Mouse (Mus musculus) gastrocnemius, postnatal 36 days (tissue): ENCODE measurements around the gene Itga11. TPM values are rescaled to one million over a fixed set of nuclear protein-coding genes. Genes with fewer than 3 reads are reported as not detected.
A peak's percentile ranks its signal among the peaks of the same experiment; 100 is the strongest.
"Not testable (repeated sequence)": the region's sequence is repeated elsewhere in the genome, so short reads cannot be mapped to it uniquely, and the experiment has no call there.

ENCODE experiments used
- DNase-seq, 2 experiments: peaks; one replicate each; pipeline ENCODE4 v3.0.0; 2022
- intact Hi-C: fragments of 180-260 bp; cut with DNase I; formaldehyde crosslinking; loops from one replicate; pipeline ENCODE4 v1.15.1; 2025
- total RNA-seq, 2 experiments: library from RNA; stranded (reverse); gene quantifications; 2 replicates each; pipeline ENCODE4 v1.2.3; 2021

The Itga11 gene
- total RNA-seq, 2 experiments from 2014 or later, result 3.2 to 3.3 TPM

DNA sequence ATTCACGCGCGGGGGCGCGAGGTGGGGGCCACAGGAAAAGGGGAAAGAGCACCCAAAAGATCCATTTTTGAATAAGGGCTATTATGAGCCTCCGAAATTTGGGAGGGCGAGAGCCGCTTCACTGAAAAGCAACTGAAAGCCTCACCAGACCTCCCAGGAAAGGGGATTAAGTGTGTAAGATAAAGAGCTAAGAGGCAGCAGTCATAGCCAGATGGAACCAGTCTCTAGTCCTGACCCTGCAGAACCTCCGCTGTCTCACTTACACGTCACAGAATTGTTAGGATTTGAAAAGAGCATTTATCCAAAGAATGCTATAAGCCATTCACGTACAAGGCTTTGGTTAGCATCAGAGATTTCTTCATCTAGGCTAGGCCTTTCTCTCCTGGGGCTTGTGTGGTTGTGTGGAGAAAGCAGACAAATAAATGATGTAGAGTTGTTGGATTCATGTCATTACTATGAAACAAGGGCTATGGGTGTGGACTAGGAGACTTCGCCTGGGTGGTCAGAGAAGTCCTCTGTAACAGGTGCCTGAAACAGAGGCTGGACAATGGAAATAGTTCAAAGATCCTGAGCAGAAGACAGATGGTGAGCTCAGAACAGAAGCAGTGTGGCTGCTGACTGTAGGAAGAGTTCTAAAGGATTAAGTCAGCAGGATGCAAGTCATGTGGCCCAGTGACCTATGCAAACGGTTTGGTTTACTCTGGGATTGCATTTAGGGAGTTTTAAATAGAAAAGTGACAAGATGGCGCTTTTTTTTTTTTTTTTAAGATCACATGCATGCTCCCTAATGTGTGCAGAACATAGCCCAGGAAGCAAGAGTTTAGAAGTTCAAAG lies 134.8 kb downstream of the Itga11 start:
- intact Hi-C loops, result no loop called here
- no peak for DNase-seq

GRCm38 (mm10) chr9:62814751-62815150 lies 137.1 kb downstream of the Itga11 start:
- DNase-seq, result no peak
- intact Hi-C loops, result no loop called here

GRCm38 (mm10) chr9:62816323-62817098 lies 138.9 kb downstream of the Itga11 start:
- DNase-seq, result no peak
- intact Hi-C loops, result no loop called here

- intact Hi-C loops, result no loop called here
- DNase-seq, result peak in 1 of 2 experiments; percentile 19
Measured at GRCm38 (mm10) chr9:62817099-62817571, 139.5 kb downstream of the Itga11 start.

- intact Hi-C loops, result no loop called here
- no peak for DNase-seq
Measured at GRCm38 (mm10) chr9:62817828-62818614, 140.4 kb downstream of the Itga11 start.

GRCm38 (mm10) chr9:62819494-62819893 lies 141.9 kb downstream of the Itga11 start:
- intact Hi-C loops, result no loop called here
- no peak for DNase-seq

DNA sequence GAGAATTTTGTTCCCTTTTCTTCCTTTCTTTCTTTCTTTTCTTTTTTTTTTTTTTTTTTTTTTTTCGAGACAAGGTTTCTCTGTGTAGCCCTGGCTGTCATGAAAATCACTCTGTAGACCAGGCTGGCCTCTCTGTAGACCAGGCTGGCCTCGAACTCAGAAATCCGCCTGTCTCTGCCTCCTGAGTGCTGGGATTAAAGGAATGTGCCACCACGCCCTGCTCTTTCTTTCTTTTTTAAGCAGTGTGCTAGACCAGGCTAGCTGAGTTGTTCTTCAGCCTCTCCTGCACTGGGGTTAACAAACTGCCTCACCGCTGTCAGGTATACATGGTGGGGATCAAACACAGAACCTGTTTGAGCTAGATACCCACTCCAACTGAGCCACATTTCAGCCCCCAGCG lies 142.3 kb downstream of the Itga11 start:
- intact Hi-C loops, DNase-seq: not testable (repeated sequence)

- intact Hi-C loops, result no loop called here
- no peak for DNase-seq
Measured at GRCm38 (mm10) chr9:62820829-62821228, 143.2 kb downstream of the Itga11 start.

DNA sequence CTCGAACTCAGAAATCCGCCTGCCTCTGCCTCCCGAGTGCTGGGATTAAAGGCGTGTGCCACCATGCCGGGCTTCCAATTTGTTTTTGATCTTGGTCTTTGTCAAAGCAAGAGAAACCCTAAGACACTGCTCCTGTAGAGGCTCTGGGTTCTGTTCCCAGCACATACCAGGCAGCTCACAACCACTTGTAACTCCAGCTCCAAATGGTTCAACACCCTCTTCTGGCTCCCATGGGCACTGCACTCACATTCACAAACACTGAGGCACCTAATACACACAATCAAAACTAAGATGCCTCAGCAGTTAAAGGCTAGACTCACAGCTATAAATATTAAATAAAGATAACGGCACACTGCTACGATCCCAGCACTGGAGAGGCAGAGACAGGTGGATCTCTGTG lies 144.2 kb downstream of the Itga11 start:
- intact Hi-C loops, result no loop called here
- DNase-seq, result no peak

DNA sequence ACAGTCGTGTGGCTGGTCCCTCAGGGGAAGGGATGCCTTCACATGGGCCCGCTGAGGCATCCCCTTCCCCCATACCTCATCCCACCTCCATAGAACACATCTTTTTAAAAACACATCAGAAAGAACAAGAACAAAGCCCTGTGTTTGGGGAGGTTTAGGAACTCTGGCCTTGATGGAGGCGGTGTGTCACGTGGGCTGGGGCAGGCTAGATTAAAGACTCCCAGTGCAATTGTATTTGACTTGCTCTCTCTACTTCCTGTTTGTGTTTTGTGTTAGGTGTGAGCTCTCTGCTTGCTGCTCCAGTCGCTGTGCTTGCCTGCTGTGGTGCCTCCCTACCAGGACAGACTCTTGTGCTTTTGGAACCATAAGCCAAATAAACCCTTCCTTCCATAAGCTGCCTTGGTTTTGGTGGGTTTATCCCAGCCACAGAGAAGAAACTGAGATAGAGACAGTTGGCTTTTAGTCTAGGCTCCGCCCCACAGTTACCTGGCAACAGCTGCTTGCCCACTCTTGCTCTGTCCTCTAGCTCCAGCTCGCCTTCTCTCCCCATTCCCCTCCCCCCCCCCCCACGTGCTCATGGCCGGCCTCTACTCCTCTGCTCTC lies 148.3 kb downstream of the Itga11 start:
- no peak for DNase-seq
- intact Hi-C loops, result loop anchor here (5.0 kb wide), 1 partner anchor 44 kb away; no protein-coding TSS in a partner anchor

GRCm38 (mm10) chr9:62826456-62826855 lies 148.8 kb downstream of the Itga11 start:
- intact Hi-C loops, result loop anchor here (5.0 kb wide), 1 partner anchor 44 kb away; no protein-coding TSS in a partner anchor

DNA sequence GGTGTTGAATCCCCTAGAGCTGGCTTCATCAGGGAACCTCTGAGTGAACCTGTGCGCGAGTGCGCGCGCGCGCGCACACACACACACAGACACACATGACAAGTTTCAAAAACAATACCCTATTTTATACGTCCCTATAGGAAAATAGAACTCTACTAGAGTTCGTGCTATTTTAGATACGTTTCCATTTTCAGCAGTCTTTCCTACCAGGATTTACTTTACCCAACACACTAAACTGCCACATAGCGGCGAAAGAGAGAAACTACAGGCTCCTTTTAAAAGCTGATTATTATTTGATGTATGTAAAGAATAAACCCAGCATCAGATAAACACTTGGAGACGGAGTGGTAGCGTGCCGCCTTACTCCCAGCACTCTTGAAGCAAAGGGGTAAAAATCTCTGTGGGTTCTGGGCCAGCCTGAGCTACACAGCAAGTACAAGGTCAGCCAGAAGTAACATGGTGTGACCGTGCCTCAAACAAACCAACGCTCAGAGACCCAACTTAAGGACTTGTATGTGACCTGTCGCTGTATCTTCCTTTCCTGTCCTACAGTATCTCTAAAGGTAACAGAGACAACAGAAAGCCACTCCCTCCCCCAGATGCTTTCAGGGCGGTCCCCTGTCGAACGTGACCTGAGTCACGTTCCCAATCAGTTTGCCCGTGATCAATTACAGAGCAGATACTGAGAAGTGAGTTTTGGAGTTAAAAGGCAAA lies 150.5 kb downstream of the Itga11 start:
- DNase-seq, result no peak
- intact Hi-C loops, result loop anchor here (5.0 kb wide), 1 partner anchor 46 kb away; no protein-coding TSS in a partner anchor

More at GRCm38 (mm10) chr9:62826456-62826855, 148.8 kb downstream of the Itga11 start:
- no peak for DNase-seq

GRCm38 (mm10) chr9:62828662-62829086 lies 151.0 kb downstream of the Itga11 start:
- intact Hi-C loops, result loop anchor here (5.0 kb wide), 1 partner anchor 46 kb away; no protein-coding TSS in a partner anchor
- DNase-seq, result peak; percentile 93 to 94

- no peak for DNase-seq
- intact Hi-C loops, result loop anchor here (5.0 kb wide), 1 partner anchor 48 kb away; no protein-coding TSS in a partner anchor
Measured at GRCm38 (mm10) chr9:62829877-62830276, 152.3 kb downstream of the Itga11 start.

Other genes with a start within 250 kb of the Itga11 start
- 1 to 10 TPM; 5.5 to 6.8 TPM for gene Coro2b, start 140.8 kb upstream of the Itga11 start, total RNA-seq
- gene Fem1b, start 134.1 kb downstream of the Itga11 start, total RNA-seq, result 10 to 100 TPM; 13.6 to 13.8 TPM
- gene Cln6, start 161.0 kb downstream of the Itga11 start, total RNA-seq, result 10 to 100 TPM; 14.4 to 18.6 TPM
- 1 to 10 TPM; 1.2 to 2.7 TPM for gene Calml4, start 180.3 kb downstream of the Itga11 start, total RNA-seq